Mouse (Mus musculus): ENCODE results near the gene Zfp683. TPM values are rescaled to one million over a fixed set of nuclear protein-coding genes. Genes with fewer than 3 reads are reported as not detected.

Gene Zfp683
- polyA plus RNA-seq, 1 experiment from 2014 or later, result not detected

DNA sequence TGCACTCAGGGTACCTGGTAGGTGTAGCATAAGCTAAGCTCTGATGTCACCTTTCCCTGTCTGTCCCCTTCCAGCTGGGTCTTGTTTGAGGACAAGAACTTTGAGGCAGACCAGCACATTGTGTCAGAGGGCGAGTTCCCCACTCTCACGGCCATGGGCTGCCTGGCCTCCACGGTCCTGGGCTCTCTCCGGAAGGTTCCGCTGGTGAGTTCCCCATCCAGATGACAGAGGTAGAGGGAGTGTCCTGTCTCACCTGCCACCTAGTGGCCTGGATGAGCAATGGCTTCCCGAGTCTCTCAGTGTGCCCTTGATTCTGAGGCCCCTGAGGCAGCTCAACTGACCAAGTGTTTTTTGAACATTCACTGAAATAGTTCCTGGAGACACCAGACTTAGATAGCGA is 33.8 kb downstream of the Zfp683 start:
- Histone ChIP-seq H3K4me2 (replicated peaks; ENCODE audit: low read depth, low read length) (no peak overlapping the region), H3K9ac (replicated peaks; ENCODE audit: low read depth) (no peak overlapping the region), H3K9me3 (ENCODE audit: low read length) (no peaks in the 10 kb centered on the region), H3K4me3 (ENCODE audit: low read depth, low read length) (no peak overlapping the region), H3K36me3 (ENCODE audit: insufficient read depth, low read length) (no peaks in the 10 kb centered on the region), H3K27ac (ENCODE audit: low read length) (no peak overlapping the region), H3K4me1 (ENCODE audit: insufficient read depth, low read depth, low read length) (no peaks in the 10 kb centered on the region), H3K27me3 (replicated peaks; ENCODE audit: insufficient read depth, low read length) (no peaks in the 10 kb centered on the region)
- no peak for TF ChIP-seq EP300 (IDR thresholded peaks at IDR 0.05)
- TF ChIP-seq CTCF (IDR thresholded peaks at IDR 0.05), result peak; percentile 85
- peak; percentile 71 for ATAC-seq
- peak; percentile 62 for DNase-seq (ENCODE audit: low spot score)
- WGBS, result 22% methylated on average over 7 of the region's 7 CpGs

DNA sequence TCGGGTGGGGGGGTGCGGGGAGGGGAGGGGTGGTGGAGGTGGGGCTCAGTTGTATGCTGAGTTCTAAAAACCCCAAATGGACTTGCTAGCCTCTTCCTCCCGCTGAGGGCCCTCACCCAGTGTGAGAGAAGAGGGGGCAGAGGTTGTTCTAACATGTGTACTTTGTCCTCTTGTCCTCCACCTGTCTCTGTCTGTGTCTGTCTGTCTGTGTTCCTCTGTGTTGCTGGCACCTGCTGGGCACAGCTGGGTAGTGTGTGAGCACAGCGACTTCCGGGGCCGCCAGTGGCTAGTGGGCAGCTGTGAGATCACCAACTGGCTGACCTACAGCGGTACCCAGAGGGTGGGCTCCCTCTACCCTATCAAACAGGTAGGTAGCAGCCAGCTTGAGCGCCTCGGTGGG is 35.4 kb downstream of the Zfp683 start:
- no peaks in the 10 kb centered on the region for H3K9me3 ChIP-seq (ENCODE audit: low read length)
- H3K9ac ChIP-seq (replicated peaks; ENCODE audit: low read depth), result no peak overlapping the region
- no peaks in the 10 kb centered on the region for H3K27me3 ChIP-seq (replicated peaks; ENCODE audit: insufficient read depth, low read length)
- no peak overlapping the region for H3K4me3 ChIP-seq (ENCODE audit: low read depth, low read length)
- DNase-seq (ENCODE audit: low spot score), result no peak
- 72% methylated on average over 9 of the region's 9 CpGs for WGBS
- TF ChIP-seq EP300 (IDR thresholded peaks at IDR 0.05), result no peak
- TF ChIP-seq CTCF (IDR thresholded peaks at IDR 0.05), result no peak
- H3K4me1 ChIP-seq (ENCODE audit: insufficient read depth, low read depth, low read length), result no peaks in the 10 kb centered on the region
- no peaks in the 10 kb centered on the region for H3K36me3 ChIP-seq (ENCODE audit: insufficient read depth, low read length)
- H3K4me2 ChIP-seq (replicated peaks; ENCODE audit: low read depth, low read length), result no peak overlapping the region
- ATAC-seq, result no peak
- no peak overlapping the region for H3K27ac ChIP-seq (ENCODE audit: low read length)

GRCm38 (mm10) chr4:134090521-134091224 is 37.0 kb downstream of the Zfp683 start:
- Histone ChIP-seq H3K9me3 (ENCODE audit: low read length) (no peaks in the 10 kb centered on the region), H3K4me1 (ENCODE audit: insufficient read depth, low read depth, low read length) (no peaks in the 10 kb centered on the region), H3K4me2 (replicated peaks; ENCODE audit: low read depth, low read length) (no peak overlapping the region), H3K9ac (replicated peaks; ENCODE audit: low read depth) (no peak overlapping the region), H3K36me3 (ENCODE audit: insufficient read depth, low read length) (no peaks in the 10 kb centered on the region), H3K4me3 (ENCODE audit: low read depth, low read length) (no peak overlapping the region), H3K27ac (ENCODE audit: low read length) (no peak overlapping the region), H3K27me3 (replicated peaks; ENCODE audit: insufficient read depth, low read length) (no peaks in the 10 kb centered on the region)
- 72% methylated on average over 16 of the region's 16 CpGs for WGBS
- TF ChIP-seq CTCF (IDR thresholded peaks at IDR 0.05) (no peak), EP300 (IDR thresholded peaks at IDR 0.05) (no peak)
- ATAC-seq (no peak), DNase-seq (ENCODE audit: low spot score) (no peak)

DNA sequence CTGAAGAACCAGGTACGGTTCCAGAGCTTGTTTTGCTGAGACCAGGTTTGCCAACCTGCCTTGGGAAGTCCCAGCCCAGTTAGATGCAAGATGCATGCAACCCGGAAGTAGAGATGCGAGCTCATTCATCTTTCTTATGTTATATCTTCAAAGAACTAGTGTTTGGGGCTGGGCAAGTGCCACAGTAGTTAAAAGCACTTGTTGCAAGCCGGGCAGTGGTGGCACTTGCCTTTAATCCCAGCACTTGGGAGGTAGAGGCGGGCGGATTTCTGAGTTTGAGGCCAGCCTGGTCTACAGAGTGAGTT is 37.5 kb downstream of the Zfp683 start:
- Histone ChIP-seq H3K27me3 (replicated peaks; ENCODE audit: insufficient read depth, low read length) (no peaks in the 10 kb centered on the region), H3K9me3 (ENCODE audit: low read length) (no peaks in the 10 kb centered on the region), H3K36me3 (ENCODE audit: insufficient read depth, low read length) (no peaks in the 10 kb centered on the region), H3K4me2 (replicated peaks; ENCODE audit: low read depth, low read length) (no peak overlapping the region), H3K27ac (ENCODE audit: low read length) (no peak overlapping the region), H3K4me3 (ENCODE audit: low read depth, low read length) (no peak overlapping the region), H3K9ac (replicated peaks; ENCODE audit: low read depth) (no peak overlapping the region), H3K4me1 (ENCODE audit: insufficient read depth, low read depth, low read length) (no peaks in the 10 kb centered on the region)
- ATAC-seq (no peak), DNase-seq (ENCODE audit: low spot score) (no peak)
- 81% methylated on average over 6 of the region's 6 CpGs for WGBS
- TF ChIP-seq EP300 (IDR thresholded peaks at IDR 0.05), result no peak
- no peak for TF ChIP-seq CTCF (IDR thresholded peaks at IDR 0.05)

- Histone ChIP-seq H3K27me3 (replicated peaks; ENCODE audit: insufficient read depth, low read length) (no peaks in the 10 kb centered on the region), H3K36me3 (ENCODE audit: insufficient read depth, low read length) (no peaks in the 10 kb centered on the region), H3K9ac (replicated peaks; ENCODE audit: low read depth) (no peak overlapping the region), H3K27ac (ENCODE audit: low read length) (no peak overlapping the region), H3K4me2 (replicated peaks; ENCODE audit: low read depth, low read length) (peak overlapping the region; percentile 5; the same call in 1 of the 2 replicates), H3K9me3 (ENCODE audit: low read length) (no peaks in the 10 kb centered on the region), H3K4me3 (ENCODE audit: low read depth, low read length) (no peak overlapping the region), H3K4me1 (ENCODE audit: insufficient read depth, low read depth, low read length) (no peaks in the 10 kb centered on the region)
- DNase-seq (ENCODE audit: low spot score) (peak; percentile 63), ATAC-seq (peak; percentile 55; the same call in 1 of the 2 replicates)
- WGBS, result 65% methylated on average over 6 of the region's 6 CpGs
- peak; percentile 88 for TF ChIP-seq CTCF (IDR thresholded peaks at IDR 0.05)
- TF ChIP-seq EP300 (IDR thresholded peaks at IDR 0.05), result no peak
Measured at GRCm38 (mm10) chr4:134092382-134093288, 39.0 kb downstream of the Zfp683 start.

DNA sequence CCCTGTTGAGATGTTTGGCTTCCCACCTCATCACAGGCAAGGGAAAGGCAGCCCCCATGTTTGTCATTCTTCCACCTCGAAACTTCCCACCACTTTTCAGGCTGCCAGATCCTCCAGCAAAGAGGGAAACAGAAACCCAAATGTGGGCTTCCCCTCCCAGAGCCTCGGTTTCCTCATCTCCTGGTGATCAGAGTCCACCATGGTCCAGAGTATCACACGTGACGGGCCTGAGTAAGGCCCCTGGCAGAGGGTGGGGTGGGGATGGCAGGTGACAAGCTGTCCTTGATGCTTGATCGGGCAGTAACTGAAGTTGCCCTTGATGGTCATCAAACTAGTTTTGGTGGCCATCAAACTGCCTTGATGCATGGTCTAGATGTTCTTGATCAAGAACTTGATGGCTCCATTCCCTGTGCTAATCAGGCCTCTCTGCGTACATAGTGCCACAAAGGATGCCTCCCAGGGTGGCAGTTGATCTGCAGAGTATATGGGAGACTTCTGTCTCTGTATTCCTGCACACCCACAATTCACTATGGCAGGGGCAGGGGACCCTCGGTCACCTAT is 40.4 kb downstream of the Zfp683 start:
- DNase-seq (ENCODE audit: low spot score) (no peak), ATAC-seq (no peak)
- 66% methylated on average over 7 of the region's 7 CpGs for WGBS
- H3K27me3 ChIP-seq (replicated peaks; ENCODE audit: insufficient read depth, low read length), result no peaks in the 10 kb centered on the region
- H3K27ac ChIP-seq (ENCODE audit: low read length), result no peak overlapping the region
- H3K4me2 ChIP-seq (replicated peaks; ENCODE audit: low read depth, low read length), result no peak overlapping the region; the same call in 1 of the 2 replicates
- H3K9ac ChIP-seq (replicated peaks; ENCODE audit: low read depth), result no peak overlapping the region
- H3K9me3 ChIP-seq (ENCODE audit: low read length), result no peaks in the 10 kb centered on the region
- TF ChIP-seq CTCF (IDR thresholded peaks at IDR 0.05), result no peak
- H3K36me3 ChIP-seq (ENCODE audit: insufficient read depth, low read length), result no peaks in the 10 kb centered on the region
- no peak overlapping the region for H3K4me3 ChIP-seq (ENCODE audit: low read depth, low read length)
- H3K4me1 ChIP-seq (ENCODE audit: insufficient read depth, low read depth, low read length), result no peaks in the 10 kb centered on the region
